8 mouse cellular contexts compared by ENCODE assay signal in the genomic region with DNA sequence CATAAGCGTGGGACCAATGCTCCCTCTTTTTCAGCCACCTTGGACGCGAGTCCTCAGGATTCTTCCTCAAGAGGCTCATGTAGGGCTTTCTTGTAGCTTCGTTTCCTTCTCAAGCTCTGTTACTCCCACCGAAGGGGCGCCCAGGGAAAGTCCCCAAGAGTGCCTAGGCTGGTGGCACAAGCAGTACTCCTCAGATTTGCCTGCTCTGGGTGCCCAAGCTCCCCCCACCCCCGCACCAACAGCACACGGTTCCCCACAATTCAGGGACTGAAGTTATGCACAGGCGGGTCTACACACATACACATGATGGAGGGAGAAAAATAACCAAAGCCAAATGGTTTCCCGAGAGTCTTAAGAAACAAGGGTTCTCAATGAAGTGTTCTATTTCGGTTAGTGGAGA. TPM values are rescaled to one million over a fixed set of nuclear protein-coding genes. Genes with fewer than 3 reads are reported as not detected.
DNase-seq lines count a peak whose midpoint lies in the region; ATAC-seq lines count a peak whose summit lies in the region.

No protein-coding gene starts in this region.

- peak overlapping the region; percentile 88 for H3K9ac ChIP-seq in heart, embryonic 12.5 days
- H3K9ac ChIP-seq in limb, embryonic 12.5 days (replicated peaks) = no peak overlapping the region
- no peak overlapping the region for H3K9ac ChIP-seq in stomach, embryonic 14.5 days (replicated peaks; ENCODE audit: low read depth, low read length)

- peak; percentile 18; the same call in 1 of the 2 replicates for ATAC-seq in frontal cortex, adult (ENCODE audit: low TSS enrichment)
- no peak for ATAC-seq in heart, embryonic 12.5 days (ENCODE audit: insufficient number of reproducible peaks, low FRiP score)
- ATAC-seq in limb, embryonic 12.5 days (ENCODE audit: insufficient number of reproducible peaks, insufficient read depth, low FRiP score, low TSS enrichment, low read depth) = no peak
- ATAC-seq in stomach, embryonic 14.5 days (ENCODE audit: insufficient number of reproducible peaks, insufficient read depth, low FRiP score, low read depth) = no peak

- no peaks in the 10 kb centered on the region for H3K27me3 ChIP-seq in heart, embryonic 12.5 days (replicated peaks)
- peaks cover 51% of the 10 kb centered on the region for H3K27me3 ChIP-seq in limb, embryonic 12.5 days
- peaks cover 4% of the 10 kb centered on the region; the same call in 1 of the 2 replicates for H3K27me3 ChIP-seq in stomach, embryonic 14.5 days (ENCODE audit: control insufficient read depth, insufficient read depth, low read length)

- no peak for DNase-seq in frontal cortex, postnatal 25 days (ENCODE audit: low spot score in 2 of 2)
- peak; percentile 26 for DNase-seq in MN1 (ENCODE audit: low spot score)
- no peak for DNase-seq in gastrocnemius, adult 18-20 months (ENCODE audit: low spot score)
- DNase-seq in gastrocnemius, postnatal 4 days (ENCODE audit: low spot score in 2 of 2) = no peak

- H3K36me3 ChIP-seq in heart, embryonic 12.5 days = peaks cover 15% of the 10 kb centered on the region; the same call in 1 of the 2 replicates
- no peaks in the 10 kb centered on the region for H3K36me3 ChIP-seq in limb, embryonic 12.5 days
- H3K36me3 ChIP-seq in stomach, embryonic 14.5 days (ENCODE audit: control insufficient read depth, insufficient read depth, low read length) = no peaks in the 10 kb centered on the region

- 13% methylated on average over 11 of the region's 11 CpGs for WGBS in heart, embryonic 12.5 days
- 30% methylated on average over 11 of the region's 11 CpGs for WGBS in limb, embryonic 12.5 days
- 30% methylated on average over 11 of the region's 11 CpGs for WGBS in stomach, embryonic 14.5 days

- H3K4me1 ChIP-seq in heart, embryonic 12.5 days (replicated peaks) = peaks cover 14% of the 10 kb centered on the region
- H3K4me1 ChIP-seq in limb, embryonic 12.5 days (replicated peaks) = peaks cover 10% of the 10 kb centered on the region; the same call in 1 of the 2 replicates
- peaks cover 9% of the 10 kb centered on the region; the same call in 1 of the 2 replicates for H3K4me1 ChIP-seq in stomach, embryonic 14.5 days (ENCODE audit: control insufficient read depth, insufficient read depth, low read length)

- H3K4me3 ChIP-seq in heart, embryonic 12.5 days = peak overlapping the region; percentile 86
- H3K4me3 ChIP-seq in limb, embryonic 12.5 days (replicated peaks) = peak overlapping the region; percentile 60
- peak overlapping the region; percentile 56; the same call in 1 of the 2 replicates for H3K4me3 ChIP-seq in stomach, embryonic 14.5 days (ENCODE audit: low read depth, low read length)

- no peaks in the 10 kb centered on the region for H3K9me3 ChIP-seq in heart, embryonic 12.5 days (replicated peaks)
- H3K9me3 ChIP-seq in limb, embryonic 12.5 days = no peaks in the 10 kb centered on the region
- no peaks in the 10 kb centered on the region for H3K9me3 ChIP-seq in stomach, embryonic 14.5 days (ENCODE audit: control insufficient read depth, low read depth, low read length)

- H3K4me2 ChIP-seq in heart, embryonic 12.5 days = peak overlapping the region; percentile 74
- H3K4me2 ChIP-seq in limb, embryonic 12.5 days = peak overlapping the region; percentile 97
- peak overlapping the region; percentile 98 for H3K4me2 ChIP-seq in stomach, embryonic 14.5 days (replicated peaks; ENCODE audit: low read depth, low read length)

- H3K27ac ChIP-seq in heart, embryonic 12.5 days (ENCODE audit: poor library complexity, severe bottlenecking) = peak overlapping the region; percentile 84
- no peak overlapping the region for H3K27ac ChIP-seq in limb, embryonic 12.5 days
- H3K27ac ChIP-seq in stomach, embryonic 14.5 days (ENCODE audit: low read length) = no peak overlapping the region

RNA-seq across cellular contexts. Expression of gene Ppp1r14c, which starts 1.6 kb away (rescaled TPM):
- polyA plus RNA-seq in heart, embryonic 12.5 days (2016; fragmentation: Nextera tagmentation; extraction: Ambion mirVana) = 217 and 222 TPM in 2 replicates
- 4.1 and 4.7 TPM in 2 replicates for polyA plus RNA-seq in limb, embryonic 12.5 days (2016; fragmentation: Nextera tagmentation; extraction: Ambion mirVana)
- 2.7 and 3.0 TPM in 2 replicates for polyA plus RNA-seq in stomach, embryonic 14.5 days (2014; fragmentation: Nextera tagmentation; extraction: Ambion mirVana)
- 10 to 100 TPM; 70.8 to 86.7 TPM for total RNA-seq in gastrocnemius, adult 18-20 months (2021)
- total RNA-seq in gastrocnemius, postnatal 4 days (2021) = 100 to 1,000 TPM in 1 of 2 experiments, 10 to 100 TPM in 1; 96.0 to 107 TPM

Comparison
In these comparisons a context has a peak if more than half of its experiments do, and no peak if none do; other contexts are left out.
1. RNA of gene Ppp1r14c, which starts 1.6 kb away (polyA plus RNA-seq): 217 to 222 TPM in heart, embryonic 12.5 days; 4.1 to 4.7 TPM in limb, embryonic 12.5 days and 2.7 to 3.0 TPM in stomach, embryonic 14.5 days; every median in the first group is over 10 times any median in the second.
2. Peak in every context shown above with its lines, with median percentiles within 50 percentile points of each other: H3K4me2 ChIP-seq and H3K4me3 ChIP-seq.